Mouse (Mus musculus) forebrain, embryonic 11.5 days (tissue): ENCODE measurements around the gene Cav2. TPM values are rescaled to one million over a fixed set of nuclear protein-coding genes. Genes with fewer than 3 reads are reported as not detected.

Experiments
- ATAC-seq: fragments of 200-750 bp; cut with Nextera tagmentation; replicated peaks from 2 replicates; pipeline ENCODE4 v1.8.0; 2017; ENCODE audit warnings: moderate TSS enrichment; ENCODE audit not compliant: low FRiP score
- DNase-seq: peaks from one replicate; pipeline ENCODE4 v3.0.0-alpha.2; 2017; ENCODE audit warnings: low spot score
- H3K27ac ChIP-seq: fragments of 300-500 bp; sonication (generic); 2 replicates; pipeline ENCODE4 v1.5.1; 2014; ENCODE audit warnings: low read depth, low read length
- H3K27me3 ChIP-seq: fragments of 300-500 bp; sonication (generic); 2 replicates; pipeline ENCODE4 v1.6.1; 2014; ENCODE audit warnings: mild to moderate bottlenecking, low read length, mixed read lengths; ENCODE audit not compliant: control insufficient read depth, insufficient read depth
- H3K36me3 ChIP-seq: fragments of 300-500 bp; sonication (generic); 2 replicates; pipeline ENCODE4 v1.6.1; 2014; ENCODE audit warnings: mild to moderate bottlenecking, low read length, moderate library complexity, mixed read lengths; ENCODE audit not compliant: control insufficient read depth, insufficient read depth
- H3K4me1 ChIP-seq: fragments of 300-500 bp; sonication (generic); replicated peaks from 2 replicates; pipeline ENCODE4 v1.6.1; 2014; ENCODE audit warnings: low read length, mixed read lengths; ENCODE audit not compliant: control insufficient read depth, insufficient read depth
- H3K4me2 ChIP-seq: fragments of 300-500 bp; sonication (generic); 2 replicates; pipeline ENCODE4 v1.6.1; 2014; ENCODE audit warnings: low read depth, mild to moderate bottlenecking, low read length, moderate library complexity, mixed read lengths; ENCODE audit not compliant: severe bottlenecking
- H3K4me3 ChIP-seq: fragments of 300-500 bp; sonication (generic); 2 replicates; pipeline ENCODE4 v1.5.1; 2014; ENCODE audit warnings: low read depth, low read length
- H3K9ac ChIP-seq: fragments of 300-500 bp; sonication (generic); 2 replicates; pipeline ENCODE4 v1.6.1; 2014; ENCODE audit warnings: low read length
- H3K9me3 ChIP-seq: fragments of 300-500 bp; sonication (generic); 2 replicates; pipeline ENCODE4 v1.6.1; 2016; ENCODE audit warnings: low read length, mixed read lengths; ENCODE audit not compliant: control insufficient read depth
- WGBS: fragments of 180-500 bp; shearing (Covaris S2); extraction: QIAGEN DNeasy Blood & Tissue Kit; methylation state at CpG from one replicate; pipeline ENCODE4 v1.1.7; 2014; 5-methylcytosine and 5-hydroxymethylcytosine counted together
- polyA plus RNA-seq: library from polyadenylated mRNA; unstranded; fragments of >200 nt; fragmentation: Nextera tagmentation; extraction: Ambion mirVana; gene quantifications from 2 replicates; pipeline ENCODE4 v1.2.1, GENCODE M21; 2014

The Cav2 gene
- polyA plus RNA-seq, 1 experiment from 2014 or later, result 7.3 TPM

- H3K4me3 ChIP-seq, result no peak overlapping the region
- no peaks in the 10 kb centered on the region for H3K36me3 ChIP-seq
- H3K4me2 ChIP-seq, result no peak overlapping the region
- ATAC-seq (no peak), DNase-seq (no peak)
- H3K9ac ChIP-seq, result no peak overlapping the region
- H3K27me3 ChIP-seq, result no peaks in the 10 kb centered on the region
- no peak overlapping the region for H3K27ac ChIP-seq
- H3K9me3 ChIP-seq, result no peaks in the 10 kb centered on the region
- H3K4me1 ChIP-seq, result no peaks in the 10 kb centered on the region
- WGBS, result 72% methylated on average over 15 of the region's 15 CpGs
Observed at GRCm38 (mm10) chr6:17316294-17317166, 35.5 kb downstream of the Cav2 start.

- no peaks in the 10 kb centered on the region for H3K27me3 ChIP-seq
- H3K9me3 ChIP-seq, result no peaks in the 10 kb centered on the region
- H3K27ac ChIP-seq, result no peak overlapping the region
- H3K4me2 ChIP-seq, result no peak overlapping the region
- ATAC-seq (no peak), DNase-seq (no peak)
- H3K4me1 ChIP-seq, result no peaks in the 10 kb centered on the region
- H3K9ac ChIP-seq, result no peak overlapping the region
- no peaks in the 10 kb centered on the region for H3K36me3 ChIP-seq
- WGBS, result 26% methylated on average over 1 of the region's 1 CpGs
- no peak overlapping the region for H3K4me3 ChIP-seq
Observed at GRCm38 (mm10) chr6:17317167-17317524, 36.2 kb downstream of the Cav2 start.

GRCm38 (mm10) chr6:17317944-17318343 is 37.0 kb downstream of the Cav2 start:
- Histone ChIP-seq H3K4me1 (no peaks in the 10 kb centered on the region), H3K9ac (no peak overlapping the region), H3K4me2 (no peak overlapping the region), H3K9me3 (no peaks in the 10 kb centered on the region), H3K36me3 (no peaks in the 10 kb centered on the region), H3K27me3 (no peaks in the 10 kb centered on the region), H3K27ac (no peak overlapping the region), H3K4me3 (no peak overlapping the region)
- WGBS, result 70% methylated on average over 1 of the region's 1 CpGs
- DNase-seq, result no peak
- ATAC-seq, result no peak

- 86% methylated on average over 6 of the region's 6 CpGs for WGBS
- Histone ChIP-seq H3K27me3 (no peaks in the 10 kb centered on the region), H3K27ac (no peak overlapping the region), H3K4me3 (no peak overlapping the region), H3K4me2 (no peak overlapping the region), H3K9ac (no peak overlapping the region), H3K36me3 (no peaks in the 10 kb centered on the region), H3K4me1 (no peaks in the 10 kb centered on the region), H3K9me3 (no peaks in the 10 kb centered on the region)
- no peak for DNase-seq
- no peak for ATAC-seq
Observed at GRCm38 (mm10) chr6:17321976-17322375, 41.0 kb downstream of the Cav2 start.

GRCm38 (mm10) chr6:17327216-17327615 is 46.2 kb downstream of the Cav2 start:
- ATAC-seq (no peak), DNase-seq (no peak)
- Histone ChIP-seq H3K36me3 (no peaks in the 10 kb centered on the region), H3K27me3 (no peaks in the 10 kb centered on the region), H3K27ac (no peak overlapping the region), H3K4me1 (no peaks in the 10 kb centered on the region), H3K4me2 (no peak overlapping the region), H3K9me3 (no peaks in the 10 kb centered on the region), H3K9ac (no peak overlapping the region), H3K4me3 (no peak overlapping the region)
- 56% methylated on average over 11 of the region's 11 CpGs for WGBS

GRCm38 (mm10) chr6:17329801-17330200 is 48.8 kb downstream of the Cav2 start:
- no peaks in the 10 kb centered on the region for H3K9me3 ChIP-seq
- H3K4me1 ChIP-seq, result no peaks in the 10 kb centered on the region
- H3K4me2 ChIP-seq, result no peak overlapping the region
- H3K27ac ChIP-seq, result no peak overlapping the region
- DNase-seq (no peak), ATAC-seq (no peak)
- no peaks in the 10 kb centered on the region for H3K27me3 ChIP-seq
- no peak overlapping the region for H3K9ac ChIP-seq
- no peak overlapping the region for H3K4me3 ChIP-seq
- WGBS, result 87% methylated on average over 3 of the region's 3 CpGs
- H3K36me3 ChIP-seq, result no peaks in the 10 kb centered on the region

- DNase-seq (no peak), ATAC-seq (no peak)
- no peak overlapping the region for H3K9ac ChIP-seq
- H3K36me3 ChIP-seq, result no peaks in the 10 kb centered on the region
- H3K27ac ChIP-seq, result no peak overlapping the region
- H3K4me1 ChIP-seq, result 0 out of 2 replicates have a peak, but pooled peaks cover 2% of the 10 kb centered on the region
- H3K9me3 ChIP-seq, result no peaks in the 10 kb centered on the region
- 85% methylated on average over 2 of the region's 2 CpGs for WGBS
- no peaks in the 10 kb centered on the region for H3K27me3 ChIP-seq
- no peak overlapping the region for H3K4me2 ChIP-seq
- no peak overlapping the region for H3K4me3 ChIP-seq
Observed at GRCm38 (mm10) chr6:17337724-17338123, 56.7 kb downstream of the Cav2 start.
